Mouse (Mus musculus) c-Kit-positive CD71-positive TER-119-negative erythroid progenitor cells, embryonic 14.5 days (primary cell): Measurements from ENCODE around the gene Uba52.
A peak's percentile ranks its signal among the peaks of the same experiment; 100 is the strongest.
"Not testable (repeated sequence)": the region's sequence is repeated elsewhere in the genome, so short reads cannot be mapped to it uniquely, and the experiment has no call there.

Source experiments
- DNase-seq: peaks from one replicate; pipeline ENCODE4 v3.0.0-alpha.2; 2013; ENCODE audit warnings: low read depth

The Uba52 gene

DNA sequence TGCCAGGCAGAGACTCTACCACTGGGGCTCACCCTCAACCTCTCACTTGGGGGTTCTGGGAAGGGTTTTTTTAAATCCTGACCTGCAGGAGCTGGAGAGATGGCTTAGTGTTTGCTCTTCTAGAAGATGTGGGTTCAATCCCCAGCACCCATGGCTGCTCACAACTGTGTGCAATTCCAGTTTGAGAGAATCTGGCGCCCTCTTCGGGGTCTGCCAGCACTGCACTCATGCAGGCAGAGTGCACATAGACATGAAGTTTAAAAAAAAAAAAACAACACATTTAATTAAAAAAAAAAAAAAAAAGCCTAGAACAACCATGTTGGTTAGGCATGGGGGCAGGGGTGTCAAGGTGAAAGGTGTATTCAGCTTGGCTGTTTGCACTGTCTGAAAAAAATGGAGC lies 19.7 kb upstream of the Uba52 start:
- DNase-seq: no peak

- no peak for DNase-seq
Observed at GRCm38 (mm10) chr8:70529741-70530161, 19.1 kb upstream of the Uba52 start.

DNA sequence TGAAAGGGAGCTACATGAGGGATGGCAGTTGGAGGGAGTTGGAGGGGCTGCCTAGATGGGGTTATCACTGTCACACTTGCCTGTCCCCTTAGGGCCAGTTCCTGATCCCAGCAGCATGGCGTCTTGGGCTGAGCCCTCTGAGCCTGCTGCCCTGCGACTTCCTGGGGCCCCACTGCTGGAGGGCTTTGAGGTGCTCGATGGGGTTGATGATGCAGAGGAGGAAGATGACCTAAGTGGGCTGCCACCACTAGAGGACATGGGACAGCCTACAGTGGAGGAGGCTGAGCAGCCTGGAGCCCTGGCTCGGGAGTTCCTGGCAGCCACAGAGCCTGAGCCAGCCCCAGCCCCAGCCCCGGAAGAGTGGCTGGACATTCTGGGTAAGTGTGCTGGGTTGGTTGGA lies 18.7 kb upstream of the Uba52 start:
- DNase-seq: no peak

DNA sequence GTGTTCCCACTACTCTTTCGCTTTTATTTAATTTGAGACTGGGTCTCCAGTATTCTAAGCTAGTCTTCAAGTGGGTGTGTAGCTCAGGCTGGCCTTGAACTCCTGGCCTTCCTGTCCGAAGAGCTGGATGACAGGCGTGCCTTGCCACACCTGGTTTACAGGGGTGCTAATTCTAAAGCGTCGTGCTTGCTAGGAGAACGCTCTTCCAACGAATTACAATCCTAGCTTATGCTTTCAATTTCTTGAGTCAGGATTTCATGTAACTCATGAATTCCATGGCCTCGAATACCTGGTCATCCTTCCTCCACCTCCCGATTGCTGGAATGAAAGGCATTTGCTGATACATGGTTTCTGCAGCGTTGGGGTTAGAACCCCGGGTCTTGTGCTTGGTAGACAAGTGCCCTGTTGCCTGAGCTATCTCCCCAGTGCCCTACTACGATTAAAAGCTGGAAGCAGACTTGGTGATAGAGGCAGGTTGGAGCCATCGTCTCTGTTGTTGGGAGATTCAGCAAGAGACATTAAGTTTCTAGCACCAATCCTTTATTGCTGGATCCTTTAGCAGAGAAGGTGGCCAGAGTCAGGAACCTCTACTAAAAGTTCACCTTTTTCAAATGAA lies 17.7 kb upstream of the Uba52 start:
- no peak for DNase-seq

DNA sequence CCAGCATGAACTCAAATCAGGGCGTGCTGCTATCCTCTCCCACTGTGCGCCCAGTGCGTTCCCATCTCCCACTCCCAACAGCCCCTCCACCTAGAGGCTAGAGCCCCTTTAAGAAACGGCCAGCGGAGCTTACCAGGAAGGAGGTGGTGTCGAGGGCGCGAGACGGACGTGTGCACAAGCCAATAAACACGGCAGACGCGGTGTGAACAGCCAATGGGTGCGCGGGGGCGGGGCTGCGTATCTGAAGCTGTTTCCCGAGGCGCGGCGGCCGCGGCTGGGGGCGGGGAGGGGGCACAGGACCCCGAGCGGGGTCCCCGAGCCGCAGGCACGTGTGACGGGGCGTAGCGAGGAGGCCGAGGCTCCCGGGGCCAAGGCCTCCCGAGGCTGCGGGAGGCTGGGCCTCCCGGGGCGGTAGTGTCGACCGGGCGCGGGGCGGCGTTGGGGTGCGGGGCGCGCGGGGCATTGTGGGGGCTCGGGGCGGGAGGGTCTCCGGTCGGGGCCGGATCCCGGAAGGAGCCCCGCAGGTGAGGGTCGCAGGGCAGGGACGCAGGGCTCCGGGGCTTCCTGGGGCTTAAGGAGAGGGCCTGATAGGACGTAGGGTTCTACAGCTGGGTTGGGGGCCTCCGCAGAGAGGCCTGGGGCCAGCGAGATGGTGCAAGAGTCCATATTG lies 17.0 kb upstream of the Uba52 start, which contains the start of the genes Fkbp8 and Kxd1:
Gene Fkbp8, plus strand, starts transcription at position 213 of the 670 bp plus-strand sequence.
Gene Kxd1, minus strand, starts transcription at position 445 of the 670 bp plus-strand sequence.
- DNase-seq: peak; percentile 88

DNA sequence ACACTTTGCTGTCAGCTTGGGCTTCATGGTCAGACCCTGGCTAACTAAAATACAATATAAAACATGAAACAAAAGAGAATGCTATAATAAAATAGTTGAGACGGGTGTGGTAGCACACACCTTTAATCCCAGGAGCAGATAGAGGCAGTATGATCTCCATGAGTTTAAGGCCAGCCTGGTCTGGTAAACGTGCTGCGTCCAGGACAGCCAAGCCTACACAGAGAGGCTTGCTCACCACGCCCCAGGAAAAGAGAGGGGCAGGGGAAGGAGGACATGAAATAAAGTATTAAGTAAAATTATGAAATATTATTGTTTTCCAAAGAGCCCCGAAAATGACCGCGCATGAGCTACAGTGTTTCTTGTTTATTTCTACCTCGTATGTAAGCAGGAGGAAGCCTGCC lies 16.5 kb upstream of the Uba52 start:
- DNase-seq: no peak

DNA sequence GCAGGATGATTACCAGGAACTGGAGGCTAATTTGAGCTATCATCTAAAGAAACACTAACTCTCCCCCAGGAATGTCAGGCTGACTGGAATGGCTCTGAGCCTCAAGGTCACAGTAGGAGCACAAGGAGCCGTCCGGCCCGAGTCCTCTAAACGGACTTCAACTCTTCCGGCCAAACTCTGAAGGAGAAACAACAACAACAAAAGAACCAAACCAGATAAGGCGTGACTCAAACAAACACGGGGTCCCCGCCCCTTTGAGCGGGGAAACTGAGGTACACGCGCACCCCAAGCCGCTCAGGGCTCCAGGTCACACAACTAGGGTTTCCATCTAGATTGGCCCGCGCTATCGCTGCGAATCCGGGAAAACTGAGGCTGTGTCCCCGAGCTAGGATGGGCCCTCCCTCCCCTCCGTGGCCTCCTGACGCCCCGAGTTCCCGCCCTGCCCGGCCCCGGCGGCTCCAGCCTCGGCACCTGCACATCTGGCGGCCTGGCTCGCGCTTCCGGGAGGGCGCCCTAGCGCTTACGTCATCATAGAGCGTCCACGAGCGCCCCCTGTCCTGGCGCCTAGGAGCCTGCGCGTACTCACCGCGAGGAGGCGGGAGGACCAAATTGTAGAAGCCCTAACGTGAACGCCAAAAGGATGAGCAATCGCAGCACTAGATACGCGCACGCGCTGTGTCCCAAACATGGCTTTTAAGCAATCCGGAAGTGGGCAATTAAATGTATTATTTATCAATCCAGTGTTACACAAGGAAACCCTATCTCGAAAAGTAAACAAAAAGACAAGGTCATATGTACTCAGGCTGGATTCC lies 12.2 kb upstream of the Uba52 start:
- peak; percentile 97 for DNase-seq

DNA sequence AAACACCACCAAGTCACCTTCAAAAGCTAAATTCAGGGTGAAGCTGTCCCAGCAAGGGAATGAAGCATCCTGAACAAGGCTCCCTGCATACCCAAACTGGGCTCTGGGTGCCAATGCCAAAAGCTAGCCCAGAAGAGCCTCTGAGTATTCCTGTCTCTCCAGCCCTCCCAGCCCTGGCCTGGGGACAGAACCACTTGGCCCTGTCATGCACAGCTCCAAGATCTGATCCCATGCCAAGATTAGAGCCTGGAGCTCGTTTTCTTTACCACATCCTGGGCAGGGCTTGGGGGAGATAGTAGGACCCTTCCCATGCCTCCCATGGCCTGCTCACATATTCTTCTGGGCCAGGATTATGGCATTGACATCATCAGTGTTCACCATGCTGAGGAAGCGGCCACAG lies 9.0 kb upstream of the Uba52 start:
- no peak for DNase-seq

DNA sequence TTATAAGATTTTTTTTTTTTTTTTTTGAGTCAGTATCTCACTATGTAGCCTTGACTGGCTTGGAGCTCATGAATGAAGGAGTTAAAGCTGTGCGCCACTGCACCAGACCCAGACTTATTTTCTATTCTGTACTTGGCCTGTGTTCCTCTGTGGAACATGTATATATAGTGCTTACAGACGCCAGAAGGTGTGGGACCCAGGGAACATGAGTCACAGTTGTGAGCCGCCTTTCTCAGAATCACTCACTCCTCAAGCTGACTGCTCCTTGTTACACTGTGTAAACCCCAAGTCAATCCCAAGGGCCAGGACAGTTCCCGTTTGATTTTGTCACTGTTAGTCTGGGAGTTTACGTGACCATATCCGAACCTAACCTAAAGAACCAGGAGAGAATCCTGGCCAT lies 8.4 kb upstream of the Uba52 start:
- no peak for DNase-seq

DNA sequence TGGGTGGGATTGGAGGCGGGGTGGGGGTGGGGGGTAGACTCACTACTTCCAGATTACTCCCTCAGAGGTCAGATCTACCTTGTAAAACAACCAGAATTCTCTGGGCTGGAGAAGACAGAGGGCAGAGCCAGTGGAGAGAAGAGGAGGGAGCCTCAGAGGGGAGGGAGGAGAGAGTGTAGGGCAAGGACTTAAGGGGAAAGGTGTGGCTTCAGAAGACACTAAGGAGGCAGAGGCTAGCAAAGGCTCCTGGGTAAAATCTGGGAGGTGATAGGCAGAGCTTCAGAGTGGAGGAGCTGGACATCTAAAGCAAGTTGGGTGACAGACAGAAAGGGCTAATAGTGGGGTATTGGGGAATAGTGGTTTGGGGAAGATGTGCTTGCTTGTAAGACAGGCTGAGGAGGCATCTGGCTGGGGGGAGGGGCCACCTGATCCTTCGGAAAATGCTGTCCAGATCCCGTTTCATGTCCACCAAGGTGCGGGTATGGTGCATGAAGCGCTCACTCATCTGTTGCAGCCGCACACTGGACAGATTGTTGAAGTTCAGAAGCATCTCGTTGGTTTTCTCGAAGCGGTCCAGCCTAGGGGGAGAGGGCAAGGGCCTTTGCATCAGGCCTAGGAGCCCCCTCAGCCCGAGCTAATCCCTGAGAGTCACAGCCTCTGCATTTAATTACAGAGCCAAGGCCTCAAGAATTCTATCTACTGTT lies 7.5 kb upstream of the Uba52 start:
- DNase-seq: no peak

GRCm38 (mm10) chr8:70513441-70513840 lies 2.8 kb upstream of the Uba52 start:
- no peak for DNase-seq

GRCm38 (mm10) chr8:70512253-70512903 lies 1.8 kb upstream of the Uba52 start:
- DNase-seq: no peak

- no peak for DNase-seq
Observed at GRCm38 (mm10) chr8:70511770-70512169, 1.2 kb upstream of the Uba52 start.

DNA sequence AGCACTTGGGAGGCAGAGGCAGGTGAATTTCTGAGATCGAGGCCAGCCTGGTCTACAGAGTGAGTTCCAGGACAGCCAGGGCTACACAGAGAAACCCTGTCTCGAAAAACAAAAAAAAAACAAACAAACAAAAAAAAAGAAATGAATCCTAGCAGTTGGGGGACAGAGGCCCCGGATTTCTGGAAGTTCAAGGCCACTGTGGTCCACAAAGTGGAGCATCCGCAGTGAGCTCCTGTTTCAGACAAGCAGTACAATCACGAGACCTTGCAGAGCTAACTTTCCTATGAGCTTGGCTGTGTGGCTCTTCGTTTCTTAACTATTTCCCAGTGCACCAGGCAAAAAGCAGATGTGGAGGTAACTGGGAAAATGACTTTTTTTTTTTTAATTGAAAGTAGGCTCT lies 573 bp upstream of the Uba52 start:
- not testable (repeated sequence) for DNase-seq

GRCm38 (mm10) chr8:70509281-70509952 lies 1.2 kb downstream of the Uba52 start:
- no peak for DNase-seq

DNA sequence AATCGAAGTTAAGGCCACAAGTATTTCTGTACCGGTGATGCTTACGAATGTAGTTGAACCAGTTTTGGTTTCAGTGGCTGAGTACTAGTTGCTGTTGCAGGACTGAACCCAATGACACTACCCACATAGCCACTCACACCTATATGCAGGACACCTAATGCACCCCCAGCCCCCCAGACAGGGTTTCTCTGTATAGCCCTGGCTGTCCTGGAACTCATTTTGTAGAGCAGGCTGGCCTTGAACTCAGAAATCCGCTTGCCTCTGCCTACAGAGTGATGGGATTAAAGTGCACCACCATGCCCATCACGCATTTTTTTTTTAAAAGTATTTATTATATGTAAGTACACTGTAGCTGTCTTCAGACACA lies 3.6 kb downstream of the Uba52 start:
- no peak for DNase-seq

GRCm38 (mm10) chr8:70506328-70507026 lies 4.1 kb downstream of the Uba52 start, which contains the start of gene Rex1bd:
Gene Rex1bd (minus strand): TSS chr8:70506752.
- DNase-seq: peak; percentile 88

- no peak for DNase-seq
Observed at GRCm38 (mm10) chr8:70505698-70506327, 4.8 kb downstream of the Uba52 start.

- DNase-seq: peak; percentile 83
Observed at GRCm38 (mm10) chr8:70504851-70505250, 5.8 kb downstream of the Uba52 start.

DNA sequence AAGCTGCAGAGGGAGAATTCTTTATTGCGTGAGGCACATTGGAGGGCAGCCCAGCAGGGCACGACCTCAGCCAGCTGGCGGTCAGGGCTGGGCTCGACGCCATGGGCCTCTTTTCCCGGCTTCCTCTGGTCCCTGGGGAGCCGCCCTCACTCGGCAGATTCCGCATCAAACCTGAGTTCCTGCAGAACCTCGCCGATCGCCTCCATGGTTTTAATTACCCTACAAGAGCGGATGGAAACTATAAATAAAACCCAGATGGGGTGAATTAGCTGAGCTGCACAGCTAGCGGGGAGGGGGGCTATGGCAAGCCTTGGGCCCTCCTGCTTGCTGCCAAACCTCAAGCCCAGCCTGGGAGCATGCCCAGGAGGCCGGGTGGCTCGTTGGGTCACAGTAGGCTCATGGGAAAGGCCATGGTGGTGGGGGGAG lies 6.3 kb downstream of the Uba52 start:
- no peak for DNase-seq
